Mouse (Mus musculus) heart, embryonic 15.5 days (tissue): ENCODE results near the gene Mgat5. TPM values are rescaled to one million over a fixed set of nuclear protein-coding genes. Genes with fewer than 3 reads are reported as not detected.

Experiments
- ATAC-seq: fragments of 200-750 bp; cut with Nextera tagmentation; replicated peaks from 2 replicates; pipeline ENCODE4 v1.8.0; 2017; ENCODE audit warnings: low read depth, moderate TSS enrichment; ENCODE audit not compliant: insufficient number of reproducible peaks, insufficient read depth, low FRiP score
- H3K27ac ChIP-seq: fragments of 300-500 bp; sonication (generic); 2 replicates; pipeline ENCODE4 v1.5.1; 2015; ENCODE audit warnings: mild to moderate bottlenecking, inconsistent platforms
- H3K27me3 ChIP-seq: fragments of 300-500 bp; sonication (generic); 2 replicates; pipeline ENCODE4 v1.6.1; 2015; ENCODE audit warnings: inconsistent platforms
- H3K36me3 ChIP-seq: fragments of 300-500 bp; sonication (generic); 2 replicates; pipeline ENCODE4 v1.6.1; 2015; ENCODE audit warnings: mild to moderate bottlenecking, inconsistent platforms
- H3K4me1 ChIP-seq: fragments of 300-500 bp; sonication (generic); replicated peaks from 2 replicates; pipeline ENCODE4 v1.6.1; 2015; ENCODE audit warnings: inconsistent platforms
- H3K4me2 ChIP-seq: fragments of 300-500 bp; sonication (generic); 2 replicates; pipeline ENCODE4 v1.6.1; 2015; ENCODE audit warnings: inconsistent platforms, mild to moderate bottlenecking, moderate library complexity
- H3K4me3 ChIP-seq: fragments of 300-500 bp; sonication (generic); 2 replicates; pipeline ENCODE4 v1.5.1; 2015; ENCODE audit warnings: mild to moderate bottlenecking, inconsistent platforms
- H3K9ac ChIP-seq: fragments of 300-500 bp; sonication (generic); 2 replicates; pipeline ENCODE4 v1.6.1; 2015; ENCODE audit warnings: mild to moderate bottlenecking, inconsistent platforms
- H3K9me3 ChIP-seq: fragments of 300-500 bp; sonication (generic); replicated peaks from 2 replicates; pipeline ENCODE4 v1.6.1; 2016; ENCODE audit warnings: inconsistent platforms
- WGBS: fragments of 180-500 bp; shearing (Covaris S2); methylation state at CpG from one replicate; pipeline ENCODE4 v1.1.7; 2015; ENCODE audit warnings: mixed read lengths; 5-methylcytosine and 5-hydroxymethylcytosine counted together
- polyA plus RNA-seq: library from polyadenylated mRNA; unstranded; fragments of >200 nt; fragmentation: Nextera tagmentation; extraction: Ambion mirVana; gene quantifications from 2 replicates; pipeline ENCODE4 v1.2.1, GENCODE M21; 2015

Mgat5 gene
- polyA plus RNA-seq, 1 experiment from 2014 or later = 3.7 TPM

DNA sequence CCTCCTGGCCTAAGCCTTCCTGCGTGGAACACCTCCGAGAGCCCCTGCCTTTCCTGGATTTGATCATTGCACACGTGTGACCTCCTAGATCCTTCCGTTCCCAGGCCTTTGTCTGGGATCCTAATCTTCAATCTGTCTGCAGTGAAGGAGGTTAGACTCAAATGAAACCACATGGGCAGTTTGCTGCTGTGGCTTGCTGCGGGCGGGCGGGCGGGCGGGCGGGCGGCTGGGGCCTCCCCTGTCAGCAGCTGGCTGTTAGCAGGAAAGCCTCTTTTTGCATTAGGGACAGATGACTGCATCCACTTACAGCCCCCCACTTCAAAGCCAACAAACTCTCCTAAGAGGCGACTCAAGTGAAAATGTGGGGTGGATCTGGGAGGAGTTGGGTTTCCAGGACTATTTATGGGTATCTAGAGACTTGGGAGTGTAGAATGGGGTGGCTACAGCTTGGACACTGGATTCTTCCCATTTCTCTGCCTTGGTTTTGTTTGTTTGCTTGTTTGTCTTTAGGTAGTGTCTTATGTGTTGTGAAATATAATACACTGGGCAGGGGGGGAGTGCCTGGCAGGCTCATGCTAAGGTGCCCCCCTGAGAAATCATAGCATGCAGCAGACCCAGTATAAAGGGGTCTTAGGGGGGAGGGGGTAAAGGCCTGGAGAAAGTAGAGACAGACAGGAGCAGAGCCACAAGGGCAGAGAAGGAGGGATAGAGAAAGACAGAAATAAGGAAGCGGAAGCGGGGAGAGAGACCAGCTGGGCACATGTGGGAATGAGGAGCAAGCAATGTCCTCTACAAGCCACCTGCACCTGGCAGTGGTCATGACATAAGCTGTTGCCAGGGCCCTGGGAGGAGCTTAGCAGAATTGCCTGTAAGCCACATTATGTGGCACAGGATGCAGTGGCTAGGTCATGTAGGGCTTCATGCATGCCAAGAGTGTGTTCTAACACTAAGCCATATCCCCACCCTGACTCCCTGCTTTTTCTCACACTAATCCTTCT is 238.4 kb downstream of the Mgat5 start:
- H3K4me1 ChIP-seq = peaks cover 18% of the 10 kb centered on the region
- no peak overlapping the region for H3K4me3 ChIP-seq
- peak; percentile 36; the same call in 1 of the 2 replicates for ATAC-seq
- H3K27ac ChIP-seq = no peak overlapping the region
- H3K9ac ChIP-seq = no peak overlapping the region
- H3K4me2 ChIP-seq = no peak overlapping the region
- H3K36me3 ChIP-seq = peaks cover 8% of the 10 kb centered on the region
- 28% methylated on average over 14 of the region's 14 CpGs for WGBS
- H3K9me3 ChIP-seq = no peaks in the 10 kb centered on the region
- no peaks in the 10 kb centered on the region for H3K27me3 ChIP-seq

DNA sequence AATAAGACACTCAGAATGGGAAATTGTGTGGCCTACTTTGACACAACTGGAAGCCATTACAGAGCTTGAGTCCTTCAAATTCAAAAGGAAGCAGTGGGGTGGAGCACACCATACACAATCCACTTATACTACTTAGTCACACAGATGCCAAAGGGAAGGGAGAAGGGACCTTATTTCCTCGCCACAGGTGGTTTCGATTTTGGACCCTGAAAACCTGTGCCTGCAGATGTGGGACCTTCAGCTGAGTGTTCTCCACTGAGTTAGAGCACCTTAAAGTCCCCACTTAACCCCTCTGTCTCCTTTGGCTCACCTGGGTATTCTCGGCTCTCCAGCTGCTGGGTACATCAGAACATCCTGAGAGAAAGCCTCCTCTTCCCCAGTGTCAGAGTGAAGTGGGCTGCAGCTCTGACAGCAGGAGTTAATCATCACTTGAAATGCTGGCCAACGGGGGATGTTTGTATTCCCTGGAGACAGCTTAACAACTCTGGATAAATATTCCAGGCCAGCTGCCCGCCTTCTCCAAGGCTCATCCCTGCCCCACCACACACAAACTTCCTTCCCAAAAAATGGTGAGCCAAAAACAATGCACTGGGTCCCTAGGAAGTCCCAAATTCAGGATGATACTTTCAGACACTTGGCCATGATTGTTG is 240.1 kb downstream of the Mgat5 start:
- Histone ChIP-seq H3K27ac (no peak overlapping the region), H3K4me3 (no peak overlapping the region), H3K27me3 (no peaks in the 10 kb centered on the region), H3K36me3 (peaks cover 18% of the 10 kb centered on the region), H3K9ac (no peak overlapping the region), H3K4me1 (peaks cover 11% of the 10 kb centered on the region), H3K4me2 (no peak overlapping the region), H3K9me3 (no peaks in the 10 kb centered on the region)
- no peak for ATAC-seq
- WGBS = 42% methylated on average over 5 of the region's 5 CpGs

DNA sequence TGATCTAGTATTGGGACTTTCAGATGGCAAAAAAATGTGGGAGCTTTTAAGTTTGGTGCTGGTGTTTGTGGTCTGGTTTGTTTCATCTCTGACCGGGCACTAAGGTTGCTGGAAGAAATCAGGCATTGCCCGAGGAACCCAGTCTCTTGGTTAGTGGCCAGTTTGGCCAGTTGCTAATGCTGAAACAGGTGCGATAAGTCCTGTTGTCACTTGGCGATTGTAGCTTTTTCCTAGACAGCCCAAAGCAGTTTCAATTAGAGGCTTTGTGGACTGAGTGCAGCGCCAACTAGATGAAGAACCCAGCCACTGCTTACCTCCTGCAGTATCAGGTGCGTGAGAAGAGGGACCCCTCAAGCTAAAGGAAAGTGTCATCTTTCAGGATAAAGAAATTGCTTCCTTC is 248.6 kb downstream of the Mgat5 start:
- ATAC-seq = no peak
- H3K4me2 ChIP-seq = no peak overlapping the region
- H3K4me3 ChIP-seq = no peak overlapping the region
- WGBS = 88% methylated on average over 6 of the region's 6 CpGs
- no peak overlapping the region for H3K9ac ChIP-seq
- H3K9me3 ChIP-seq = no peaks in the 10 kb centered on the region
- H3K4me1 ChIP-seq = no peaks in the 10 kb centered on the region
- H3K36me3 ChIP-seq = peaks cover 12% of the 10 kb centered on the region; the same call in 1 of the 2 replicates
- H3K27me3 ChIP-seq = no peaks in the 10 kb centered on the region
- no peak overlapping the region for H3K27ac ChIP-seq

DNA sequence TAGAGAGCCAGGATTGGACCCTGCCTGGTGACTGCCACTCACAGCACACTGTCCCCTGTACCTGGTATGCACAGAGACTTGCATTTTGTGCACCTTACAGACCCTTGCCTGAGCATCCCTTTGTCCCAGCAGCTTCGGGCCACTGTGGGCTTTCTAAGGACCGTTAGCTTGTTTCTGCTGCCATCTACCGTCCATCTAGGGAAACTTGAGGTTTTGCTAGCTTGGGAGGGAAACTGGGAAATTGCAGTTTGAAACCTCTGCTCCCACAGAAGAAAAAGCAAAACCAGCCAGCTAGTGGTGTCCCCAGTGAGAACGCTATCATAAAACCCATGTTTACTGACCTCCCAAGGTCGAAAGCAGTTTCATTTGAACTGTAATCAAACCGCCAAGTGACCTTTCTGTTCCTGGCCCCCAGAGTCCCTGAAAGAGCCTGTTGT is 254.2 kb downstream of the Mgat5 start:
- Histone ChIP-seq H3K9me3 (no peaks in the 10 kb centered on the region), H3K27me3 (no peaks in the 10 kb centered on the region), H3K4me2 (no peak overlapping the region), H3K4me3 (no peak overlapping the region), H3K36me3 (peaks cover 8% of the 10 kb centered on the region; the same call in 1 of the 2 replicates), H3K9ac (no peak overlapping the region), H3K27ac (no peak overlapping the region), H3K4me1 (peaks cover 5% of the 10 kb centered on the region)
- ATAC-seq = 0 out of 2 replicates have a peak, but pooled peaks have one; percentile 27
- 17% methylated on average over 6 of the region's 6 CpGs for WGBS

DNA sequence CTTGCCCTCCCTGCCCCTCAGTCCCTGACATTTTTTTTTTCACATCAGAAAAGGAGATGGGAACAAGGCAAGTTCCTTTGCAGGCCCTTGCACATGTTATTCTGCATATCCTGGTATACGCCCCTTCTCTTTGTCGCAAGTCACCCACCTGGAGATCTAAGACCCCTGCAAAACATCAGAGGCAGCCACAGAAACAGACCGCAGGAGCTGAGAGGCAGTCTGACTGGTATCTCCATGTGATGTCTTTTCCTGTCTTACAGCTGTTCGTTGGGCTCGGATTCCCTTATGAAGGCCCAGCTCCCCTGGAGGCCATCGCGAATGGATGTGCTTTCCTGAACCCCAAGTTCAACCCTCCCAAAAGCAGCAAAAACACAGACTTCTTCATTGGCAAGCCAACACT is 254.8 kb downstream of the Mgat5 start:
- H3K4me3 ChIP-seq = no peak overlapping the region
- H3K4me1 ChIP-seq = peaks cover 6% of the 10 kb centered on the region
- no peak for ATAC-seq
- H3K27ac ChIP-seq = no peak overlapping the region
- no peaks in the 10 kb centered on the region for H3K9me3 ChIP-seq
- H3K4me2 ChIP-seq = no peak overlapping the region
- 75% methylated on average over 7 of the region's 7 CpGs for WGBS
- H3K36me3 ChIP-seq = peaks cover 8% of the 10 kb centered on the region; the same call in 1 of the 2 replicates
- no peaks in the 10 kb centered on the region for H3K27me3 ChIP-seq
- no peak overlapping the region for H3K9ac ChIP-seq

DNA sequence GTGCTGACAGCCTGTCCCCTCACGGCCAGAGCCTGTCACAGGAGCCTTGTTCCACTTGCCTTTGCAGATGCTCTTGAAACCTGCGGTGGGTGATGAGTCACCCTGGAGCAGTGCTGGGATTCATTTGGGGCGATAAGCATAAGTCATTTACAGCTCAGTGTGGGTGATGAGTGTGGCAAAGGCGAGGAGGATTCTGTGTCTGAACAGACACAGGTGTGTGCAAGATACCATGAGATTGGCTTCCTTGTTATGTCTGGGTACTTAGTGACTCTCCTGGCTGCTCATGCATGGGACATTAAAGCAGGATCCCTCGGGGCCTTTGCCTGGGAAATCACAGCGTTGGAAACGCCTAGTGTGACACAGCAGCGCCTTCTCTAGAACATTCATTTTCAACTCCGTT is 256.2 kb downstream of the Mgat5 start:
- Histone ChIP-seq H3K9me3 (no peaks in the 10 kb centered on the region), H3K4me1 (peaks cover 18% of the 10 kb centered on the region), H3K9ac (no peak overlapping the region), H3K27ac (no peak overlapping the region), H3K27me3 (no peaks in the 10 kb centered on the region), H3K36me3 (peaks cover 8% of the 10 kb centered on the region; the same call in 1 of the 2 replicates), H3K4me3 (no peak overlapping the region), H3K4me2 (no peak overlapping the region)
- ATAC-seq = no peak
- 48% methylated on average over 9 of the region's 9 CpGs for WGBS

DNA sequence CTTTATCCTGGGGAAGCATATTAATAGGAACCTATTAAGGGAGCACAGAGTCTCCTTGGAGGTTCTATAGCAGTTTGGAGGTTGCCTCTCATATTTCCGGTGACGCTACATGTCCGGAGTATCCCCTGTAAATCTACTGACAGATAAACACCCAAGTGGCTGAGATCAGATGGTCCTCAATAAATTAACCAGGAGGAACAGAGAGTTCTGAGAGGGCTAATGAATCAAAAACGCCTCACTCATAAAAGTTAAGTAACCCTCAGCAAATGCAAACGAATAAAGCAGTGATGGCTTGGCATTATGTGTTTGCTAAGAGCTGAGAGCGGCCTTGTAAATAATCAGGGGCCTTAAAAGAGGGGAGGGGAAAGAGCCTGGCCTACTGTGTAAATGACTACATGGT is 259.2 kb downstream of the Mgat5 start:
- peaks cover 18% of the 10 kb centered on the region for H3K4me1 ChIP-seq
- no peak overlapping the region for H3K27ac ChIP-seq
- H3K9ac ChIP-seq = no peak overlapping the region
- no peaks in the 10 kb centered on the region for H3K27me3 ChIP-seq
- no peak overlapping the region for H3K4me3 ChIP-seq
- H3K9me3 ChIP-seq = no peaks in the 10 kb centered on the region
- WGBS = 86% methylated on average over 6 of the region's 6 CpGs
- ATAC-seq = no peak
- H3K36me3 ChIP-seq = peaks cover 8% of the 10 kb centered on the region; the same call in 1 of the 2 replicates
- no peak overlapping the region for H3K4me2 ChIP-seq

DNA sequence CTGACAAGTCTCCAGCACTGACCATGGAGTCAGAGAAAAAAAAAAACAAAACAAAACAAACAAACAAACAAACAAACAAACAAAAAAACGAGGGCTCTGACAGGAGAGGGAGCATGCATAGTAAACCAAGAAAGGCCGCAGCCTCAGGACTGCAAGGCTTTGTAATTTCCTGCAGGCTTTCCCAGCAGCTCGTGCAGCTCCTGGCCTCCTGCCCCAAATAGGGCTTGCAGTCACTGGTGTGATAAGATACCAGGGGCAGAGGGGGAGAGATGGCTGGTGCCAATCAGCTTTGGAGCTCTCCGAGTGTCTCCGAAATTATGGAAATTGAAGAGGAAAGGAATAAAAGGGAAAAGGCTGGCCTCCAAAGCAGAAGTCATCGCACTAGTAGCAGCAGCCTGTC is 260.5 kb downstream of the Mgat5 start:
- 0 out of 2 replicates have a peak overlapping the region, but pooled peaks have one; percentile 5 for H3K4me3 ChIP-seq
- H3K4me2 ChIP-seq = peak overlapping the region; percentile 42
- H3K36me3 ChIP-seq = peaks cover 1% of the 10 kb centered on the region; the same call in 1 of the 2 replicates

DNA sequence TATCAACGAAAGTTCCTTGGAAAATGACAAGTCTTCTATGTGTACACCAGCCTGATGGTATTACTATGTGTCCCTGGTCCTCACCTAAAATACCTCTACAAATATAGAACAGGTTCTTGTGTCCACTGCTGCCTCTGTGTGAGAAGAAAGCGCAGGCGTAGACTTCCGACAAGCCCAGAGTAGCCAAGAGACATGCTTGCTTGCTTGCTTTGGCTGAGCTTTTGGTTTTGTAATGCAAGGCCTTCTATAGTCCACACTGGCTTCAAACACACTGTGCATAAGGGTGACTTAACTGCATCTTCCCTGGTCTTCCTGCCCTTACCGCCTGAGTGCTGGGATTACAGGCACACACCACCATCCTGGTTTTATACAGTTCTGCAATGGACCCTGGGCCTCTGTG is 262.4 kb downstream of the Mgat5 start:
- H3K9me3 ChIP-seq = no peaks in the 10 kb centered on the region
- no peak overlapping the region for H3K9ac ChIP-seq
- no peaks in the 10 kb centered on the region; the same call in 1 of the 2 replicates for H3K36me3 ChIP-seq
- H3K4me2 ChIP-seq = no peak overlapping the region
- WGBS = 96% methylated on average over 5 of the region's 5 CpGs
- ATAC-seq = no peak
- no peak overlapping the region for H3K4me3 ChIP-seq
- H3K27me3 ChIP-seq = no peaks in the 10 kb centered on the region
- H3K4me1 ChIP-seq = peaks cover 18% of the 10 kb centered on the region
- no peak overlapping the region for H3K27ac ChIP-seq

More for the DNA sequence above, 260.5 kb downstream of the Mgat5 start:
- 0 out of 2 replicates have a peak, but pooled peaks have one; percentile 21 for ATAC-seq
- H3K27ac ChIP-seq = peak overlapping the region; percentile 73
- peaks cover 18% of the 10 kb centered on the region for H3K4me1 ChIP-seq
- no peaks in the 10 kb centered on the region for H3K27me3 ChIP-seq
- WGBS = 24% methylated on average over 6 of the region's 6 CpGs
- H3K9ac ChIP-seq = no peak overlapping the region
- H3K9me3 ChIP-seq = no peaks in the 10 kb centered on the region

DNA sequence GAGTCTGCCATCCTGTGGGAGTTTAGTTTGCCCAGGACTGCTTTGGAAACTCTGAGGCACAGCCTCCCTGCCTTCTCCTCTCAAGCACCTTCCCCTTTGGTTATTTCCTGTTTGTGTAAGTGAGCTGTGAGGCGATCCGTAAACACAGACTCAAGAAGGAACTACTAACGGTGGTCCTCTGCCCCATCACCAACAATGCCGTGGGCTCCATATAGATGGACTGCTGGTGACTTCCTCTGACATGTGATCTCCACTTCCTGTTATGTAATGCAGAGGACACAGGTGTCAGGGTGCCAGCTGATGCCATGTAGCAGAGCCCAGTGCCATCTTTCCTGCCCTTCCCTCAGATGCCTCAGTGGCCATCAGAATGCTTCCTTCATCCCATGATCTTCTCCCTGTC is 265.4 kb downstream of the Mgat5 start:
- WGBS = 75% methylated on average over 4 of the region's 4 CpGs
- Histone ChIP-seq H3K36me3 (no peaks in the 10 kb centered on the region; the same call in 1 of the 2 replicates), H3K27ac (no peak overlapping the region), H3K4me3 (no peak overlapping the region), H3K27me3 (no peaks in the 10 kb centered on the region), H3K4me1 (peaks cover 26% of the 10 kb centered on the region), H3K9me3 (no peaks in the 10 kb centered on the region), H3K9ac (no peak overlapping the region), H3K4me2 (no peak overlapping the region)
- no peak for ATAC-seq

DNA sequence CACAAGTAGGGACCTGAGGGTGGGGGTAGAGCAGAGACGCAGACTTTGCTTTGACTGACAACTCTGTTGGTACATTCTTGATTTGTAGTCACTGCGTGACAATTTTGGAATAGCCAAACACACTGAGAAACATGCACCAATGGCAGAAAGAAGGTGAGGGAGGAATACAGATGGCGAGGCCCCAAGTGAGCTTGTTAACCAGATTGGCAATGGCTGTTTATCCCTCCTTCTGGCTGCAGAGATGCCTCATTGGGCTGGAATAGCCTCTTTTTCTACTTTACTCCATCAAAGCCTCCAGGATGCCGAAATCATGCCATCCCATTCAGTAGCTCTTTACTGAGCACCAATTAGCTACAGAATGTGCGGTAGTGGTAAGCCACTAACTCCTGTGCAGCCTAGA is 270.9 kb downstream of the Mgat5 start:
- no peak overlapping the region for H3K4me3 ChIP-seq
- no peaks in the 10 kb centered on the region for H3K9me3 ChIP-seq
- ATAC-seq = no peak
- whole genome bisulfite sequencing = 90% methylated on average over 5 of the region's 5 CpGs
- H3K27ac ChIP-seq = no peak overlapping the region
- H3K4me1 ChIP-seq = peaks cover 20% of the 10 kb centered on the region
- no peak overlapping the region for H3K9ac ChIP-seq
- no peak overlapping the region for H3K4me2 ChIP-seq
- no peaks in the 10 kb centered on the region for H3K36me3 ChIP-seq
- no peaks in the 10 kb centered on the region for H3K27me3 ChIP-seq
